Mouse (Mus musculus) heart, postnatal 4 days (tissue): ENCODE results near the gene Gm12184. TPM values are rescaled to one million over a fixed set of nuclear protein-coding genes. Genes with fewer than 3 reads are reported as not detected.
"Not testable (repeated sequence)": the region's sequence is repeated elsewhere in the genome, so short reads cannot be mapped to it uniquely, and the experiment has no call there.

Experiments used
- DNase-seq: peaks from one replicate; pipeline ENCODE4 v3.0.0; 2021
- total RNA-seq, 2 experiments: library from RNA; stranded (reverse); gene quantifications; 2 replicates each; pipeline ENCODE4 v1.2.3; 2021

Gm12184 gene
- total RNA-seq, 2 experiments from 2014 or later: 4.8 to 5.1 TPM

DNA sequence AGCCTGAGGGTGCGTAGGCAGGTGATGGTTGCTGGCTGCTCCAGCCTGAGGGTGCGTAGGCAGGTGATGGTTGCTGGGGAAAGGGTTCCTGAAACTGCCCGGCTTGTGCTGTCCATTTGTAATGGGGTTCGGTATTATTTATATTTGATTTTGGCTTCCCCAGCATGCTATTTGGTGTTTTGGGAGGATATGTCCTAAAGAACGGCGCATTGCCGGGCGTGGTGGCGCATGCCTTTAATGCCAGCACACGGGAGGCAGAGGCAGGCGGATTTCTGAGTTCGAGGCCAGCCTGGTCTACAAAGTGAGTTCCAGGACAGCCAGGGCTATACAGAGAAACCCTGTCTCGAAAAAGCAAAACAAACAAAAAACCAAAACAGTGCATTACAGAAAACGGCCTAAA lies 5.2 kb downstream of the Gm12184 start:
- not testable (repeated sequence) for DNase-seq

DNA sequence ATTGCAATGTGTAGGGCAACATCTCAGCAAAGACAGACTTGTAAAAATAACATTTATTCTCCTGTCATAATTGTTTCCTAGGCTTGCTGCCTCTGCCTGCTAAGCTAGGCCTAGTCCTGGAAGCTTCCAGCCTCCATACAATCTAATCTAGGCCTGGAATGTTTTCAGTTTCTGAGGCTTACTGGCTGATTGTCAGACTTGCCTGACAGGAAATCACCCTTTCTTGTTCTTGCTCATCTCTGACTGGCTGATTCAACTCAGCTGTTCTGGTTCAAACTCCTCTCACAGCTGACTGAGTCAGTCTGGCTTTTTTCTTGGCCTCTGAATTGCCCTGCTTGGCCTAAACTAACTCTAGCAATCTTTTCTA lies 6.2 kb downstream of the Gm12184 start:
- no peak for DNase-seq

DNA sequence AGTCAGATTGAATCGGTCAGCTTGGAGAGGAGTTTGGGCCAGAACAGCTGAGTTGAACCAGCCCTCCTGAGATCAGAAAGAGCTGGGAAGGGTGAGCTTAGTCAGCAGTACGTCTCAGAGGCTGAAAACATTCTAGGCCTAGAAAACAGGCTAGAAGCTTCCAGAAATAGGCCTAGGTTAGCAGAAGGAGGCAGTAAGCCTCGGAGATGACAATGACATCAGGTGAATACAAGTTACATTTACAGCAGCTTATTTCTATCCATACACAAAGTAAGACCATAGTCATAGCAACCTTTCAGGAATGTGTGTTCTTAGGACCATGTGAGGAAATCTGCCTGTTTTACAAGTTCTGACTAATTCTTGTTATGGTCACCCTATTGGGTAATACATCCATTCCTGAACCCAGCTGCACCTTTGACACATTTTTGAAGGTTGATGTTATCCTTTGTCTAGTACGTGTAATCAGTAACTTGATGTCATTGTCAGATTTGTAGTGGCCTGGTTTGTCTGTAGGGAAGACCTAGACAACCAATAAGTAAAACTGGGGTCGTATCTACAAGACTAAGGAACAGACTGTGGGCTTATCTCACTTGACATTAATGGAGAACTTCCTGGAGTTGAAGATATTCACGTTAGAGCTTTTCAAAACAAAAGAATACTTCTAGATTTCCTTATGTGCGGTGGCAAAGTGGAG lies 6.7 kb downstream of the Gm12184 start:
- no peak for DNase-seq

DNA sequence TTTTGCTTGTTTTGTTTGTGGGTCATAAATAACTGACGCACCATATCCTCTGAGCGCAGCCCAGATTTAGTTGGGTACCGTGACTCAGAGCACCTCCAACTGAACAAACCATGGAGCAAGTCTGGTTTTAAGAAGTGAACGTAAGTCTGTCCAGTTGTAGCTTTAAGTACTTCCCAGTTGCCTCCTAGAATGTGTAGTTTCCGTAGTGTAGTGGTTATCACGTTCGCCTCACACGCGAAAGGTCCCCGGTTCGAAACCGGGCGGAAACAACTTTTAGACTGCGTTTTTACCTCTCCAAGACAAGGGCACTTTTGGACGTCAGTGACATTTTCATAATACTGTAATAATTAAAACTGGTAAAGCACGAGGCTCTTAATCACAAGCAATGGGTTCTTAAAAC lies 8.1 kb downstream of the Gm12184 start:
- DNase-seq: peak; percentile 86

DNA sequence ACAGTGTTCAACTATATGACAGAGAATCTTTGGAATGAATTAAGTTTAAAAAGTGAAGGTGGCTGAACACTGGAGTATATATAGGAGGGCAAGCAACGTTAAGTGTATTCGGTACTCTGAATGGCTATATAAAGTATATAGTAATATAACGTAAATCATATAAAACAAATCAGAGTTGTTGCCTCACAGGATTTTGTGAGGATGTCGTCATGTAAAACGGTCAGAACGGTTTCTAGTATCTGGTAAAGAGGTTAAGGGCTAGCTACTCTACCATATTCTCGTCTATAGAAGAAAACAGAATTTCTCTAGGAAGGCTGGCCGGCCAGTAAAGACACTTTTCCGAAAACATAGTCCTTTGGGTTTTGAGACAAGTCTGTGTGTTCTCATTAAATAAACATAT lies 8.7 kb downstream of the Gm12184 start:
- no peak for DNase-seq

DNA sequence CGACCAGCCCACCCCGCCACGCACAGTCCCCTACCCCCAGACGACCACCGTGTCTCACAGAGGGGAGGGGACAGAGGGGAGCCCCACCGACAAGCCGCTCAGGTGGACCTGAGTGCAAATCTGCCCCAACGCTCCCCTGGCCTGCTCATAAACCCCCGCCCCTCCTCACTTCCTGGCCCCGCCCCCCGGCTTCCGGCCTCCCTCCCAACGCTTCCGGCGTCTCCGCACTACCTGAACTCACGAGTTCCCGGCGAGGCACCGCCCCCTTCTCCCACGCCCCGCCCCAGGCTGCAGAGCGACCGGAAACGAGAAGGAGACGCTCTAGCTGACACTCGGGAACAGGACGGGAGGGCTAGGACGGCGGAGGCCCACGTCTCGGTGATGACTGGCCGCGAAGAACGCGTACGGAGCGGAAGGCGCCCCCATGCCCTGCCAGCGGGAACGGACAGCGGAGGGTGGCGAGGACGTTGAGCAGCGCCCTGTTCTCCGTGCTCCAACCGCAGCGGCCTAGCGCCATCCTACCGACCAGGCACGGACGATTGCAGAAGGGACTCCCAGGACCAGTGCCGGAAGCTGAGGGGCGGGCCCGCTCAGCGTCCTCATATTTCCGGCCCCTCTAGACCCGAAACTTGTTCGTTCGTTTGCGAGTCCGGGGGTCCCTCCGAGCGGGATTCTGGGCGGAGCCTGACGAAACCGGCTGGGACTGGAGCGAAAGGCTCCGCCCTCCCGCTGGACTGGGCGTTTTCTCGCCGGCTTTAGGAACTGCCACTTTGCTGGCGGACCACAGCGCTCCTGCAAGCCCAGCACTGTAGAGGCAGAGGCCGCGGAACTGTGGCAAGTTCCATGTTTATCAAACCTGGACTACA lies 9.4 kb downstream of the Gm12184 start, which contains the start of gene Trim41:
Gene Trim41 (minus strand): TSS at position 554 of the 866 bp plus-strand sequence.
- DNase-seq: peak; percentile 99

DNA sequence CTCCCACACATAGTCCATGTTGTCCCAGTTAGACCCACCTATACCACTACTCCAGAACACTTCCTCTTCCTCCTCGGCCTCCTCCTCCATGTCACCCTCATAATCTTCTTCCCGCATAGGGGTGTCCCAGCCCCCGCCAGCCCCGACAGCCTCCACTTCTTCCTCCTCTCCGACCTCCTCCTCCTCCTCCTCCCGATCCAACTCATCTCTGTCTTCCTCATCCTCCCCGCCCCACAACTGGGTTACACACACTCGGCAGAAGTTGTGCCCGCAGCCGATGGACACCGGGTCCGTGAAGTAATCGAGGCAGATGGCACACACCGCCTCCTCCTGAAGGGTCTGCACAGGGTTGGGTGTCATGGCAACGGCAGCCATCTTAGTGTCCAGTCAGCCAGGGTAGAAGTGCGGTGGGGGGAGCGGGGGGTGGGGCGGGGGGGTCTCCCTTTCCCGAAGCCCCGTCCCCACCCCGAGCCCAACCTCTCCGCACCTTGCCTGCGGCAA lies 10.1 kb downstream of the Gm12184 start:
- peak; percentile 52 for DNase-seq

DNA sequence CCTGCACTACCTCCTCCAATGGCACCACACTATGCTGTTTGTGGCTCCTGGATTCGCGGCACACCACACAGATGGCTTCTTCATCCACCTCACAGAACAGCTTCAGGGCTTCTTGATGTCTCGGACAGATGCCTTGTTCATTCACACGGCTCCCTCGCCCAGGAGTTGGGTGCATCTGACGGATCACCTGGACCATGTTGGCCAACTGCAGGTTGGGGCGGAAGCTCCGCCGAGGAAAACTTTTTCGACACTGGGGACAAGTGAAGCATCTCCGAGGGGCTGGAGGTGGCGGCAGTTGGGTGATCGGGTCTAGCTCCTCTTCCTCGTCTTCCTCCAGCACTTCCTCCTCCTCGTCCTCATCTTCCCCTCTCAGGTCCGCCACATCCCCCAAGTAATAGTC lies 10.6 kb downstream of the Gm12184 start:
- DNase-seq: no peak

DNA sequence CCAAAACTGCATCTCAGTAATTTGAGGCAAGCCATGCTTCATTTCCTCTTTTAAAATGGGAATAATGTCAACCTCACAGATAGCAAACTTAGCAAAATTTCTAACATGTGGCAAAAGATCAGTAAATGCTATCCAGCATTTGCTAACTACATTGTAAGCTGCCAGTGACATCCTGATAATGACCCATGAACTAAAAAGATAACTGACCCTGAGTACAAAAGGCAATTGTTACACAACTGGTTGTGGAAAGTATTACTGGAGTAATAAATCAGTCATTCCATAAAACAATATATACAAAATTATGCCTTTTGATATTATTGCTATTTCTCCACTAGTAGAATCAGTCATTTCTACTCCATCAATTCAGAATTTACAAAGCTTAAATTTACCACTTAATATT lies 12.7 kb downstream of the Gm12184 start:
- no peak for DNase-seq

DNA sequence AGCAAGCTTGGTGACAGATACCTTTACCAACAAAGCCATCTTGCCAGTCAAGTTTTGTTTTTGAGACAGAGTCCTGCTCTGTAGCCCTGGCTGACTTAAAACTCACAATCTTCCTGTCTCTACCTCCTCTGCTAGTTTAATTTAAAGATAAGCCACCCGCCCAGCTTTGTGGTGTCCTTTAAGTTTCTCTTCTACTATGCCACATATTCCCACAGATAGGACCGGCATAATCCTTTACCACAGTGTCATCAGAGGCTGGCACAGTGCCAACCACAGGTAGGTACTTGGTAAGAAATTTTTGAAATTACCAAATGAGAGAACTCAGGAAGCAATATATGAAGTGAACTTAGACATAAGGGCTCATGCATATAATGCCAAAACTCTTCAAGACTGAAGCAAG lies 16.3 kb downstream of the Gm12184 start:
- no peak for DNase-seq

DNA sequence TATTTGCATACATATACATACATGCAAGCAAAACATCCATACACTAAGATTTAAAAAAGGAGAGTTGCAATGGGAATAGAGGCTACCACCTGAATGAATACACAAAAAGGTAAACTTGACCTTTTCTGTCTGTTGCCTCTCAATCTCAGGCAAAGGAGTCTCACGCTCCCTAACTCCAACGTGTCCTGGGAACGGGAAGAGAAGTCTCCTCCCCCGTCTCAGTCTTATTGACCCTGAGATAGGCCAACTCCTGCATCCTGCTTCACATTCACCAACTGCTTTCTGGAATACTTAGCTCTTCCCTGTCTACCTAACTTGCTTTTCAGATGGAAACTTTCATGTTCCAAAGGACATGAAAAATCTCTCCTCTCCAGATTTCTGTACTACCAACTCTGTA lies 17.0 kb downstream of the Gm12184 start:
- DNase-seq: no peak

DNA sequence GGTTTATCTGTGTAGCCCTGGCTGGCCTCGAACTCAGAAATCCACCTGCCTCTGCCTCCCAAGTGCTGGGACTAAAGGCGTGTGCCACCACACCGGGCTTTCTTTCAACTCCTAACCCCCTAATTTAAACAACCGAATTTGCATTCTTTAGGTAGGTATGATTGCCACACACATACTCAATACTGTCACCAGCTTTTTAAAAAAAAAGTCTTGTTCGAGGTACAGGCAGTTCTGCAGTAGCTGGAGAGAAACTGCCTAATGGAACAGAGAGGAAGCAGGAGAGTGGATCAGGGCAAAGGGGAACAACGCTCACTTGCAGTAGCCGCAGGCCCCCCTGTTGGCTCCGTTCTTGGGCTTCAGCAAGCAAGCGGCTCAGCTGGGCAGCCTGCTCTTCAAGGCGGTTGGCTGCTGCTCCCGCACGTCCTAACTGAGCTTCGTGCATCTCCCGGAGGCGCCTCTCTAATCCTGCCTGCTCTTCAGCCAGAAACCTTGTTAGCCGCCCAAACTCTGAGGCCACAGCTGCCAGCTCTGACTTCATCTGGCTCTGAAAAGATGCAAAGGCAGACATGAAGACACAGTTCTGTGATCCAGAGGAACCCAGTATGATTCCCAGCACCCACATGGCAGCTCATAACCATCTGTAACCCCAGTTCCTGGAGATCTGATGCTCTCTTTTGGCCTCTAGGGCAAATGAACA lies 17.6 kb downstream of the Gm12184 start:
- peak; percentile 67 for DNase-seq

DNA sequence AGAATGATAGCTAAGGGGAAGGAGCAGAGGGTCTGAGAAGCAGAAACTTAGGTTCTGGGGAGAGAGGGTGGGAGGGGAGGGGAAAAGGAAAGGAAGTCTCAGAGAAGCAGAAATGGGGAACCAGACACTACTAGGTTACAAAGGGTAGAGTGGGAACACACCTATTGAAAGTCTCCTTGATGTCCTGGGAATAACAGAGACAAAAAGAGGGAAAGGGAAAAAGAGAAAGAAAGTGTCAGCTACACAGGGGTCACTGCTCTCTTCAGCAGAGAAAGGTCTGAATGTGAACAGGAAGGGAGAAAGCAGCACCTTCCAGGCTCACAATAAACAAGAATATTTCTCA lies 18.2 kb downstream of the Gm12184 start:
- no peak for DNase-seq

DNA sequence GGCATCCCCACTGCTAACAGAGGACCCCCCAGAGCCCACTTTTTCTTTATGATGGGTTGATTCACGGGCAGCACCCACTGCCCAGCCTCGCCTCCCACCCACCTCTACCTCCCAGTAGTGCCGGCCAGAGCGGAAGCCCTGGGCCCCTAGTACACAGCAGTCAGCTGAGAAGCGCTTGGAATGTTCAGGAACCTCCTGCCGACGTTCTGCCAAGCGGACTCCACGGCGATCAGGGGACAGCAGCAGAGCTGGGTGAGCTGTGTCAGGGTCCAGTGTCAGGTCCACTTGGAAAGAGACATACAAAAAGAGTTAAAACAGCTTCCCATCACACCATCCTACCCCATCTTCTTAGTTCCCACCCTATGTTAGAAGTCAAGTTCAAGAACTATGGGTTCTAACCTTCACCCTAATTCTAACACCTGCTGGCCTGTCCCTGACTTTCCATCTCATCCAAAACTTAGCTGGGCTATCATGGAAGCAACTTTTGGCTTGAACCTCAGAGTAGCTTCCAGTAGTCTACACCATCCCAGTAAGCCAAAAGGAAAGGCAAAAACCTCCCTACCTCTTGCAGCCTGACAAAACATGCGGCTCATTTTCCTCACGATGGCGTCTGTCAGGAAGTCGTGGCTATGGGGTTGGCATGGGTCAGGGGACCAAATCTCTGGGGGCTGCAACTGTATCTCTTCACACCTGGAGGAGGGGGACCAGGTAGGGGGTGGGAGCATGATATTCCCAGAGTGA lies 18.7 kb downstream of the Gm12184 start:
- DNase-seq: no peak

DNA sequence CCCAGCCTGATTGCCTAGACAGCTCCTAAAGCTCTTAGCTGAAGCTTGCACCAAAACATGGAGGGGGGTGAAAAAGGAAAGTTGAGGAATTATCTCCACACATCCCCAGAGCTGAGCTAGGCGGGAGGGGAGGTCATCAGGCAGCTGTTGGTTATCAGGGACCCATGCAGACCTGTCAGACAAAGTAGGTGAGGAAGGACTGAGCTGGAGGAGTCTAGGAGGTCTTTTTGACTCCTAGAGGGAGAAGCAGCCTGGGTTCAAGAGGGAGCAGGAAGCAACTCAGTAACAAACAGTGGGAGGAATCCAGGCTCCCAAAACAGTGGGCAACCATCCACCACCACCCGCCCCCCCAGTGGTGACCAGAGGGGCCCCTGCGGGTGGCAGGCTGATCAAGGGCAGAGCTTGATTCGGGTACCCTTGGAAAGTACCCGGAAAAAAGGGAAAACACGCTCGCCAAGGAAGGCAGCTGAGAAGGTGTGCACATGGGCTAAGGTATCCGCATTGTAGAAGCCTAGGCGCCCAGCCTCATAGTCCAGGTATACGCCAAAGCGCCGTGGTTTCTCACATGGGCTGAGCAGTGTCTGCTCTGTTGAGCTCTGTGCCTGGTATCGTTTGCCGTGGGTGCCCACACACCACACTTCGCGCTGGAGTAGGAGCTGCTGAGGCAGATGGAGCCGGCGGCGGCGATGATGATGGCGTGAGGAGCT lies 19.4 kb downstream of the Gm12184 start:
- DNase-seq: no peak

DNA sequence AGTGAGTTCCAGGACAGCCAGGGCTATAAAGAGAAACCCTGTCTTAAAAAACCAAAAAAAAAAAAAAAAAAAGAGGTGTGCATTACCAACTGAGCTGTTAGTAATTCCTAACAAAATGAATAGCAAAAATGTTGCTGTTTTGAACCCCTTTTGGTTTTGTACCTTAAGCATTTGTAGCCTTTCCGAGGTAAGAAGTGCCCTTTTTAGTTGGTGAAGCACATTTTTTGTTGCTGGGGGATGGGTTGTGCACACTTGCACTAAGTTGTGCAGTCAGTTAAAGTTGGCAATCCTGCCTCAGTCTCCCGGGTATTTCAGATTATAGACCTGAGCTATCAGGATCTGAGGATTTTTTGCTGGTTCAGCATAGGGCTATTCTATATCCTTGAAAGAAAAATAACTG lies 21.5 kb downstream of the Gm12184 start:
- DNase-seq: no peak

DNA sequence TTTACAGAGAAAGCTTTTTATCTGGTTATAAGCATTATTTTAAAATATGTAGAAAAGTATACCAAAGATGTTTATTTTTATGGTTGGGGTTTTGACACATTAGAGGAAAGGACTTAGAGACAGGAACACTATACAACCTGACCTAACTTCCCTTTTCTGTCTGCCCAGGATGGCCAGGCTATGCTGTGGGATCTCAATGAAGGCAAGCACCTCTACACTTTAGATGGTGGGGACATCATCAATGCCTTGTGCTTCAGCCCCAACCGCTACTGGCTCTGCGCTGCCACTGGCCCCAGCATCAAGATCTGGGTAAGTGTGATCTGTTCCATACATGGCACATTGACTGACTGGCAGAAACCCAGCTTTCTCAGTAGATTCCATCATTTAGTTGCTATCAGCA lies 22.5 kb downstream of the Gm12184 start:
- no peak for DNase-seq

DNA sequence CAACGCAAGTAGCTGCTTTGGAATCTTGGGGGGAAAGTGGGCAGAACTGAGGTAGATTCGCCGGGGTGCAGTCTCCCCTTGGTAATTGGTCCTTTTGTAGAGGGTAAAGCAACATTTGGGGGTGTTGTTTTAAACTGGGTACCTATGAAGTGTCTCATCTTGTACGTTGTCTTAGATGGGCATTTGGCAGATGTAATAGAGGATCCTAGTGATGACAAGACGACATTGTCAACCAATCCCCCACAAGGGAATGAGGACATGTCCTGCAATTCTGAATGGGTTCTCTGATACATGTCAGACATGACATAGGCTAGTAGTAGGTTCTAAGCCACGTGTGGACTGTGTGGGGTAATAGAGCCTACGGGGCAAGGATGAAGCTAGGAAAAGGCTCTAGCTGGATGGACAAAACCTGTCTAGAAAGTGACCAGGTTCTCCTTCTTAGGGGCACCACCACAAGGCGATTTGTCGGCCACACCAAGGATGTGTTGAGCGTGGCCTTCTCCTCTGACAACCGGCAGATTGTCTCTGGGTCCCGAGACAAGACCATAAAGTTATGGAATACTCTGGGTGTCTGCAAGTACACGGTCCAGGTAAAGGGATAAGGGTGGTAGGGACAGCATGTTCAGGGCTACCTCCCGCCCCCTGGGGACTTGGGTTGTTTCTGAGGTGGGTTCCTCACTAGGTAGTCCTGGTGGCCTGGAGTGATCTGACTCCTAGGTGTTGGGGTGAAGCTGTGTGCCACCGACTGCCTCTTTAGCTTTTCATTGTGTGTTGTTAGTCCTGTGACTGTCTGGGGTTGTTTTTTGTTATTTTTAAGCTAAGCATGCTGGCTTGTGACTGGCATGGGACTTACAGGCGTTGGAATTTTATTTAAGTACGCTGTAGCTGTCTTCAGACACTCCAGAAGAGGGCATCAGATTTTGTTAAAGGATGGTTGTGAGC lies 24.4 kb downstream of the Gm12184 start:
- no peak for DNase-seq

DNA sequence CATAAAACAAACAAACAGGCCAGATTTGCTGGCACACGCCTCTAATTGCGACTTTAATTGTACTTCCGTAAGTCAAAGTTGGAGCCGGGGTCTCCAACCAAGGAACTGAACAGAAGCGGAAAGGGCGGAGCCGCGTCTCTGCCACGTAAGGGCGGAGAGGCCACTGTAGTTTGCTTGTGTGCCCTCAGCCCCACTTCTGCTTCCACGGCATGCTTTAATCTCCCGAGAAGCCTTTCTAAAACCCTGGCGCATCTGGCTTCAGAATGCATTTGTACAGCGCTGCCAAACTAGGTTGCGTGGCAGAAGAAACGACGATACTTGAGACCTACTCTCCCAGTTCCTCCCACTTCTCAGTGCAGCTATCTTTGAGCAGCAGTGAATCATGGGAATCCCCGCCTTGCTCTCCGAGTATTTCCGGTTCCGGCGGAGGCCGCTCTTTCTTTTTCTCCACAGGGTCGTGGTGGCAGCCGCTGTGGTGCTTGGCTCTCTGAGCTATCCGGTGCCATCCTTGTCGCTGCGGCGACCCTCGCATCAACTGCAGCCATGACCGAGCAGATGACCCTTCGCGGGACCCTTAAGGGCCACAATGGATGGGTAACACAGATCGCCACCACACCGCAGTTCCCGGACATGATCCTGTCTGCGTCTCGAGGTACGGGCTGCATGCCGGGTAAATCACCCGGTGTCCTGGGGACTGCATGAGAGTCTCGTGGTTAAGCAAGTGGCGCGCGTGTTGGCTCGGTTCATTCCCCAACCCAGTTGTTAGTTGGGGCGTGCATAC lies 26.3 kb downstream of the Gm12184 start, which contains the start of gene Rack1:
Gene Rack1 (plus strand): TSS at position 412 of the 781 bp plus-strand sequence.
- DNase-seq: peak; percentile 90
